Comparison of ENCODE assay signal across 8 mouse cellular contexts in genomic region chr6:121017436-121018031, GRCm38 (mm10).
DNase-seq lines count a peak whose midpoint lies in the region; ATAC-seq lines count a peak whose summit lies in the region.

No protein-coding gene starts in this region.

- no peak overlapping the region for H3K4me3 ChIP-seq in hindbrain, embryonic 11.5 days (ENCODE audit: low read depth, low read length)

- no peaks in the 10 kb centered on the region for H3K4me1 ChIP-seq in hindbrain, embryonic 11.5 days (replicated peaks; ENCODE audit: control insufficient read depth, insufficient read depth, low read length)

- ATAC-seq in erythroid progenitor cell, adult 5-6 weeks (replicated peaks; ENCODE audit: low FRiP score, poor library complexity, severe bottlenecking) = no peak
- no peak for ATAC-seq in hindbrain, embryonic 11.5 days (ENCODE audit: low FRiP score)

- WGBS in hindbrain, embryonic 11.5 days = 65% methylated on average over 12 of the region's 12 CpGs

- H3K27ac ChIP-seq in hindbrain, embryonic 11.5 days (ENCODE audit: low read depth, low read length) = no peak overlapping the region

- peaks cover 8% of the 10 kb centered on the region; the same call in 1 of the 2 replicates for H3K36me3 ChIP-seq in hindbrain, embryonic 11.5 days (ENCODE audit: control insufficient read depth, insufficient read depth, low read length)

- no peak overlapping the region for H3K4me2 ChIP-seq in hindbrain, embryonic 11.5 days (replicated peaks; ENCODE audit: low read depth, low read length)

- no peaks in the 10 kb centered on the region for H3K9me3 ChIP-seq in hindbrain, embryonic 11.5 days (ENCODE audit: control insufficient read depth, low read length)

- DNase-seq in 3134 (ENCODE audit: extremely low read depth, insufficient read length, low spot score) = peak; percentile 84
- DNase-seq in CD4-positive, CD25-positive, alpha-beta regulatory T cell, adult 2 months (ENCODE audit: low read depth, low spot score) = peak; percentile 87
- peak; percentile 68 for DNase-seq in fat pad, adult 2 months (ENCODE audit: extremely low read depth, low read depth, low spot score)
- DNase-seq in kidney, adult 9 months = peak; percentile 71
- DNase-seq in thymus, postnatal 25 days = peak; percentile 26
- no peak for DNase-seq in frontal cortex, postnatal 14 days (ENCODE audit: low spot score in 2 of 2)
- no peak for DNase-seq in hindbrain, embryonic 11.5 days (ENCODE audit: low spot score)

- H3K27me3 ChIP-seq in hindbrain, embryonic 11.5 days (ENCODE audit: control insufficient read depth, insufficient read depth, low read length) = no peaks in the 10 kb centered on the region

- no peak overlapping the region for H3K9ac ChIP-seq in hindbrain, embryonic 11.5 days (ENCODE audit: low read depth, low read length)

Comparison
In these comparisons a context has a peak if more than half of its experiments do, and no peak if none do; other contexts are left out.
1. DNase-seq: peak in 3134 (single experiment), CD4-positive, CD25-positive, alpha-beta regulatory T cell, adult 2 months (single experiment), fat pad, adult 2 months (single experiment), kidney, adult 9 months (single experiment) and thymus, postnatal 25 days (single experiment); none in frontal cortex, postnatal 14 days (0 of 2) and hindbrain, embryonic 11.5 days (single experiment).